Mouse (Mus musculus) lung, embryonic 14.5 days (tissue): Measurements from ENCODE around the gene Gbp10. TPM values are rescaled to one million over a fixed set of nuclear protein-coding genes. Genes with fewer than 3 reads are reported as not detected.
"Not testable (repeated sequence)": the region's sequence is repeated elsewhere in the genome, so short reads cannot be mapped to it uniquely, and the experiment has no call there.

Experiments
- ATAC-seq: fragments of 200-750 bp; cut with Nextera tagmentation; 2 replicates; pipeline ENCODE4 v1.8.0; 2017; ENCODE audit warnings: mild to moderate bottlenecking, moderate TSS enrichment, moderate library complexity; ENCODE audit not compliant: insufficient read depth
- DNase-seq: peaks from one replicate; pipeline ENCODE4 v3.0.0-alpha.2; 2015
- H3K27ac ChIP-seq: fragments of 300-500 bp; sonication (generic); 2 replicates; pipeline ENCODE4 v1.5.1; 2014; ENCODE audit warnings: low read depth, mild to moderate bottlenecking, moderate library complexity
- H3K27me3 ChIP-seq: fragments of 300-500 bp; sonication (generic); 2 replicates; pipeline ENCODE4 v1.6.1; 2014; ENCODE audit warnings: low read length, control low read depth; ENCODE audit not compliant: insufficient read depth
- H3K36me3 ChIP-seq: fragments of 300-500 bp; sonication (generic); 2 replicates; pipeline ENCODE4 v1.6.1; 2014; ENCODE audit warnings: control low read depth; ENCODE audit not compliant: insufficient read depth
- H3K4me1 ChIP-seq: fragments of 300-500 bp; sonication (generic); 2 replicates; pipeline ENCODE4 v1.6.1; 2014; ENCODE audit warnings: antibody characterized with exemption, control low read depth; ENCODE audit not compliant: insufficient read depth
- H3K4me2 ChIP-seq: fragments of 300-500 bp; sonication (generic); 2 replicates; pipeline ENCODE4 v1.6.1; 2014; ENCODE audit warnings: mild to moderate bottlenecking
- H3K4me3 ChIP-seq: fragments of 300-500 bp; sonication (generic); 2 replicates; pipeline ENCODE4 v1.5.1; 2014; ENCODE audit warnings: low read depth, low read length
- H3K9ac ChIP-seq: fragments of 300-500 bp; sonication (generic); 2 replicates; pipeline ENCODE4 v1.6.1; 2014
- H3K9me3 ChIP-seq: fragments of 300-500 bp; sonication (generic); 2 replicates; pipeline ENCODE4 v1.6.1; 2016; ENCODE audit warnings: low read depth, low read length, control low read depth
- CTCF ChIP-seq: IDR thresholded peaks from 2 replicates; pipeline ENCODE4 v1.5.1; 2016; ENCODE audit warnings: antibody characterized with exemption, low read depth
- WGBS: fragments of 180-500 bp; shearing (Covaris S2); extraction: QIAGEN DNeasy Blood & Tissue Kit; methylation state at CpG from one replicate; pipeline ENCODE4 v1.1.7; 2014; 5-methylcytosine and 5-hydroxymethylcytosine counted together
- polyA plus RNA-seq: library from polyadenylated mRNA; unstranded; fragments of >200 nt; fragmentation: Nextera tagmentation; extraction: Ambion mirVana; gene quantifications from 2 replicates; pipeline ENCODE4 v1.2.1, GENCODE M21; 2014

The Gbp10 gene
- polyA plus RNA-seq = 0.26 TPM in 1 of 2 replicates, not detected in the other

GRCm38 (mm10) chr5:105239483-105240047 is at the start of gene Gbp10:
TSS of gene Gbp10 (minus strand) at chr5:105239533.
- H3K9ac ChIP-seq, H3K9me3 ChIP-seq, H3K27ac ChIP-seq, H3K36me3 ChIP-seq, H3K4me2 ChIP-seq, H3K27me3 ChIP-seq, H3K4me3 ChIP-seq, H3K4me1 ChIP-seq: not testable (repeated sequence)
- DNase-seq (peak; percentile 71), ATAC-seq (peak; percentile 93)

GRCm38 (mm10) chr5:105260673-105261072 is 21.3 kb upstream of the Gbp10 start:
- H3K27me3 ChIP-seq, H3K9me3 ChIP-seq, DNase-seq, H3K9ac ChIP-seq, H3K27ac ChIP-seq, H3K36me3 ChIP-seq, H3K4me3 ChIP-seq, ATAC-seq, H3K4me1 ChIP-seq, H3K4me2 ChIP-seq: not testable (repeated sequence)
- WGBS = no CpG with 5 or more reads among the region's 3 CpGs

- no peak for DNase-seq
- Histone ChIP-seq H3K4me3 (no peak overlapping the region), H3K9ac (no peak overlapping the region), H3K4me2 (no peak overlapping the region), H3K4me1 (no peaks in the 10 kb centered on the region), H3K36me3 (no peaks in the 10 kb centered on the region), H3K27ac (no peak overlapping the region), H3K9me3 (no peaks in the 10 kb centered on the region), H3K27me3 (no peaks in the 10 kb centered on the region)
- TF ChIP-seq CTCF = no peak
- no peak for ATAC-seq
These were observed 13.2 kb upstream of the Gbp10 start for GRCm38 (mm10) chr5:105252491-105252890.

GRCm38 (mm10) chr5:105244741-105245140 is 5.4 kb upstream of the Gbp10 start:
- WGBS = 80% methylated on average over 3 of the region's 3 CpGs
- not testable (repeated sequence) for H3K36me3 ChIP-seq, ATAC-seq, H3K4me3 ChIP-seq, DNase-seq, H3K9ac ChIP-seq, H3K4me2 ChIP-seq, H3K27me3 ChIP-seq, H3K27ac ChIP-seq, H3K9me3 ChIP-seq, H3K4me1 ChIP-seq

- peak; percentile 50 for ATAC-seq
- H3K4me3 ChIP-seq, H3K4me2 ChIP-seq, H3K4me1 ChIP-seq, H3K9ac ChIP-seq, H3K36me3 ChIP-seq, H3K27me3 ChIP-seq, H3K27ac ChIP-seq, H3K9me3 ChIP-seq: not testable (repeated sequence)
- DNase-seq = peak; percentile 15
- WGBS = 72% methylated on average over 5 of the region's 5 CpGs
These were observed 1.6 kb upstream of the Gbp10 start for GRCm38 (mm10) chr5:105240982-105241381.

- H3K4me2 ChIP-seq, DNase-seq, H3K9ac ChIP-seq, H3K4me1 ChIP-seq, H3K36me3 ChIP-seq, H3K27ac ChIP-seq, H3K27me3 ChIP-seq, H3K9me3 ChIP-seq, H3K4me3 ChIP-seq, ATAC-seq: not testable (repeated sequence)
- 84% methylated on average over 1 of the region's 1 CpGs for WGBS
These were observed 931 bp downstream of the Gbp10 start for GRCm38 (mm10) chr5:105238402-105238801.

- H3K9ac ChIP-seq, H3K27me3 ChIP-seq, H3K4me1 ChIP-seq, H3K4me2 ChIP-seq, H3K36me3 ChIP-seq, H3K4me3 ChIP-seq, ATAC-seq, H3K9me3 ChIP-seq, DNase-seq, H3K27ac ChIP-seq: not testable (repeated sequence)
- WGBS = 85% methylated on average over 3 of the region's 3 CpGs
These were observed 3.3 kb downstream of the Gbp10 start for GRCm38 (mm10) chr5:105236040-105236439.

- not testable (repeated sequence) for H3K9ac ChIP-seq, H3K36me3 ChIP-seq, H3K4me2 ChIP-seq, H3K27me3 ChIP-seq, H3K9me3 ChIP-seq, H3K27ac ChIP-seq, H3K4me3 ChIP-seq, ATAC-seq, H3K4me1 ChIP-seq, DNase-seq
- WGBS = no CpG with 5 or more reads among the region's 3 CpGs
These were observed 30.4 kb downstream of the Gbp10 start for GRCm38 (mm10) chr5:105208957-105209356.

- not testable (repeated sequence) for H3K4me1 ChIP-seq, H3K4me2 ChIP-seq, H3K9me3 ChIP-seq, H3K4me3 ChIP-seq, H3K9ac ChIP-seq, ATAC-seq, H3K27ac ChIP-seq, H3K36me3 ChIP-seq, DNase-seq, H3K27me3 ChIP-seq
- 89% methylated on average over 4 of the region's 4 CpGs for WGBS
These were observed 38.5 kb downstream of the Gbp10 start for GRCm38 (mm10) chr5:105200791-105201355.

GRCm38 (mm10) chr5:105199149-105199548 is 40.2 kb downstream of the Gbp10 start:
- DNase-seq, H3K36me3 ChIP-seq, H3K27me3 ChIP-seq, H3K4me2 ChIP-seq, H3K9me3 ChIP-seq, H3K4me3 ChIP-seq, H3K27ac ChIP-seq, H3K9ac ChIP-seq, ATAC-seq, H3K4me1 ChIP-seq: not testable (repeated sequence)
- WGBS = 83% methylated on average over 1 of the region's 1 CpGs
